Mouse (Mus musculus): ENCODE measurements around the gene Arhgef28.

The Arhgef28 gene

DNA sequence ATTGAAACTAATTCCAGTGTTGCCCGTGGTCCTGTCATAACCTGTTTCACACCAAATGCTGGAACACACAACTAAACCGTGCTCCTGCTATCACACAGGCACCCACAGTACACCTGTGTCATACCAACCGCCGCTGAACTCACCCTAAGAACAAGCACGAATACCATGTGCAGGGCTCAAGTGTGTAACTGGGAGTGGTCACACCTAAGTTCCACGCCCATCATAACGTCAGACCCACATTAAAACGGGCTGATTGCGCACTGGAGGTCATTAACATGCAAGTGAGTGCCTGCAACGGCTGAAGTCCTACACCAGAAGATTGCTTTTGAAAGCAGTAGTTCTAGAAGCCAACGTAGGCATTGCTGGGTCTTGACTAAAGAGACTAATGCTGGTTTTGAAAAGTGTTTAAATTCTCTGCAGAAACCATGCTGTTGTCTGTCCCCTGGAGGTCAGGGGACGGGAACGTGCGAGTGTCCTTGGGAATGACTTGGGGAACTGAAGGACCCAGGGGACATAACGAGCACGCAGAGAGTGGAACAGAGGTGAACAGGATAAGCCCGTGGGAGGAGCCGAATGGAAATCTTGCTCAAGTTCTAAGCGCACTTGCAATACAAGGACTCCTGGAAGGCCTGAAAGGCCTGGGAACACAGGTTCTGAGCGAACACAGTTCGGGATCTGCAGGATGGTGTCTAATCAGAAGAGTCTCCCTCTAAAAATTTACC is 22.9 kb downstream of the Arhgef28 start:
- no peak for DNase-seq (ENCODE audit: low spot score in 2 of 2)

DNA sequence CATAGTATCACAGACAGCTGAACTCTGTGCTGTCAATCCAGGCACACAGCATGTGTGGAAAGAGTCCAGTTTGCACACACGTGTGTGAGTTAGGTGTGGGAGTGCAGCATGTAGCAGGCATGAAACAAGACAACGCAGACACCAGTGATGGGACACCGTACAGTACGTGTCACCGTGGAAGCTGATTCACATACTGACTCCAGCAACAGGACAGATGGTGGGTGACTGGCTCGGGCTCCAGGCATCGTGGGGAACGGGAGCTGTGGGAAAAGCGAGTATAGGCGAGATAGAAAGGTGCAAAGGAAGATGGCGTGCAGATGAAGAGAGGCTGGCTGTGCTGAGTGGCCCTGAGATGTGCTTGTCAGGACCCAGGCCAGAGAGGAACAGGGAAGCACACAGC is 23.9 kb downstream of the Arhgef28 start:
- DNase-seq (ENCODE audit: low spot score in 2 of 2): no peak

DNA sequence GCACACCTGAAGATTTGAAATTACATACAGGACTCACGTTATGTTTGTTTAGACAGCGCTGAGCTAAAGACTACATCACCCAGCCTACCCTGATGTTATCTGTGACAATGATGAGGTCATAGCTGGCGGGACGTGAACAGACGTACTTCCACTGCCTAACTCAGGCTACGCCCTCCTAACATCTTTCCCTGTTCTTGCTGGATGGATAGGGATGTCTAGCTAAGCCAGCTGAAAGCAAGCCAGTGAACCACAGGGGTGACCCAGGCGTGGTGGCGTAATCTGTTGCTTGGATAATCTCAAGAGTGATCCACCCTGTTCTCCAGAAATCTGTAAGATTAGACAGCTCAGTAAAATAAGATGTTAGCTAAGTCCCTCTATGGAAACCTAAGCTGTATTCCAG is 25.6 kb downstream of the Arhgef28 start:
- DNase-seq (ENCODE audit: low spot score in 2 of 2): no peak

DNA sequence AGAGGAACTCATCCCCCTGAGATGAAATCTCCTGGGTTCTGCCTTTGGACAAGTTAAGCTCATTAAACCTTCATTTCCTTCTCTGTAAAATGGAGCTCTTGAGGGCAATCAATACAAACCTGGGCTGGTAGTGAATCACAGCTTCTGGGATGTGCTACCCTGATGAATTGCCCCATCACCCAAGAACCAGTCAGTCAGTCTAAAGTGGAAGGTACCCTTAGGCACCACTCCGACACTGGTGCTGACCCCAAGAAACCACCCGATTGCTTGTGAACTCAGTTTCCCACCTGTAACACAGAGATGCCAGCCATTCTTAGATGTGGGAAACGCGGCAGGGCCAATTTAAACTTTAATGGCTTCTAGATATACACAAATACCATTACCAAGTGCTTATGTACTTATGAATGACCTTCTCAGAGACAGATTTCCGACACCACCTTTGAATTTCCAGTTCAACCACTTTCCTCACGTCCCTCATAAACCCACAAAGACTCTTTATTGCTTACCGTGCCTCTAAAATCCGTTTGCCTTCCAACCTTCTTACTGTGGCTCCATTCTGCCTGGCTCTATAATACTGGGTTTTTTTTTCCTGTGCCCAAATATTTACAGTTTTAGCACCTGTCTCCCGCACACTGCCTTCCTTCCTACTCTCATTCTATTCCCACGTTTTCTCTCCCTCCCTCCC is 30.8 kb downstream of the Arhgef28 start:
- no peak for DNase-seq (ENCODE audit: low spot score in 2 of 2)

DNA sequence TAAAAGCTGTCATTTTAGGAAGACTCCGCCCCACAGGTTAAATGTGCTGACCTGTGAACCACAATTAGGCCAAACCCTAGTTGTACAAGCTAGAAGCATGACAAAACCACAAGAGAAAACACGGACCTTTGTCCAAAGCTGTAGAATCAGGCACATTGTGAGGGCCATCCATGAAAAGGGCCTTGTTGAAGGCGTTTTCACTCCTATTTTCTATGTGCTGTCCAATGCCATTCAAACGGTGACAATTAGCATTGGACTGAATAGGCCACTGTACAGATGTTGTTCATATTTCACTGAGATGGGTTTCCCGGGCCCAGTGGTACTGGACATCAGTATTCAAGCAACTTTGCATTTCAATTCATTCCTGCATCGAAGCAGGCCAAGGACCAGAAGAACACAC is 33.2 kb downstream of the Arhgef28 start:
- no peak for DNase-seq (ENCODE audit: low spot score in 2 of 2)

DNA sequence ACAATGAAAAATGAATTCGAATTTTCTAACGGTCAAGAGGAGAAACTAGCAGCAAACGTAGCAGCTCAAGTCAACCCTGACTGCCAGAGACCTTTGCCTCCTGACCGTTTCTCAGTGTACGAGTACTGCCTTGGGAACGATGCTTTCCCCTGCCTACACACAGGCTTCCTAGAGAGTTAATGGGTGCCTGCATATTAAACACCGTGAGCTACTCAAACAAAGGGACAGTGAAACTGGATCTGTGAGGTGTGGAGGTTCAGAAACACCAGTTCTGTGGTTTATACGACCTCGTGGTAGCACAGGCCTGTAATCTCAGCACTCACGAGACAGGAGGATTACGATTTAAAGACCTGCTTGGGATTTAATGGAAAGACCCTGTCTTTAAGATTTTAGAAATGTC is 33.9 kb downstream of the Arhgef28 start:
- DNase-seq (ENCODE audit: low spot score in 2 of 2): no peak

DNA sequence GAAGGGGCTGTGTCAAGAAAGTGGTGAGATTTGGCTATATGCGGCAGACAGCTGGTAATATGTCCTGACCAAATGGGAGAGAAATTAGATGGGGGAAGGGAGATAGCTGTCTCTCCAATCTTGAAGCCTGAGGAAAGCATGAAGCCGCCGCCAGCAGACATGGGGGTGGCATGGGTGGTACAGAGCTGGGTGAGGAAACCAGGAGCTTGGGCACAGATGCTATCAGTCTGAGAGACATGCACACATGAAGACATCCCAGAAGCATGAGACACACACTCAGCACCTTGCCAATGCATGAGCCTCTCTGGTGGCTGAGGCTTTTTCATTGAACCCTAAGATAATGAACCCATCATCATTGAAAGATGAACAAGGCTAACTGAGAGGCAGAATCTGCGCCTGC is 34.5 kb downstream of the Arhgef28 start:
- DNase-seq (ENCODE audit: low spot score in 2 of 2): no peak

DNA sequence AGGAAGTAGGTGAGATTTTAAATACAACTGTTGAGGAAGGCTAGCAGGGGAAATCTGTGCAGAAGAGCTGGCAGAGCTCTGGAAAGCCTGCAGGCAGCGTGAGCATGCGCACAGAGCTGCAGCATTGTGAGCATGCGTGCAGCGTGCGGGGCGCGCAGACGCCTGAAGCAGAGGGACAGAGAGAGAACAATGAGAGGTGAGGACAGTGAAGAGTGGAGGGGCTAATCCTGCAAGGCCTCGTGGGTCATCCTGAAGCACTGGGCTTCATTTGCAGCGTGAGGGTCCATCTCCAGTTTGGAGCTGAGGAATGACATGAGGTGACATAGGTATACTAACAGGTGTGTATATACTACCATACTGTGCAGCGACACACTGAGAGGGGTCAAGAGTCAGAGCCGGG is 35.0 kb downstream of the Arhgef28 start:
- DNase-seq (ENCODE audit: low spot score in 2 of 2): no peak

DNA sequence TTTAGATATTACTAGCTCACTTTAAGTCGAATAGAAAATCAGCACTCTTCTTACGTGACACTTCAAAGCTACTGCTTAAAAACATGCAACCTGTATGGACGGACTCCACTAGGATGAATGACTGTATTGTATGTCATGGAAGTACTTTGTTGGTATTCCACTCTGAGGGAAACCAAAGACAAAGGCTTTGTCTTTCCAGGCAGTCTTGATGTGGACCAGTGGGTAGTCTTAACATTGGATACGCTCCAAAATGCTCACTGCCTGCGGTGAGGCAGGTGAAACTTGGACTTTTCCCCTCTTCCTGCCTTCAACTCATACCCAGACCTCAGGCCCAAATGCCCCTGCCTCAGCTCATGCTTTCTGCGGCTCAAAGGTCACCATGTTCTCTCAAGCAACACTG is 41.4 kb downstream of the Arhgef28 start:
- no peak for DNase-seq (ENCODE audit: low spot score in 2 of 2)

DNA sequence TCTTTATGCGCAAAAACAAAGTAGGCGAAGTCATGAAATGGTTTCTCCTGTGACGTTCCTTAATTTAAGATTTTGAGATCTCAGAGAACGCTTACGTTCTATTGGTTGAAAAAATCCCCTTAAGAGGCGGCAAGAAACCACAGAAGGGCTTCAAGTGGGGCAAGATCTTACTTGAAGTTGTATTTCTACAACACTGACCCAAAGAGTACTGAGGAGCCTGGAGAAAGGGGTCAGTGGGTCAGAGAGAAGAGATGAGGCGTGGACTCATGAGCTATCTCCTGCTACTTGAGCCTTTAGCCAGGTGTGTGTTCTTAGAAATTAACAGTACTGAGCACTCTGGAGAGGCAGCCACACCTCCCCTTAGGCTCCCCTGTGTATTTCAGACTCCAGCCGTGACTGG is 44.7 kb downstream of the Arhgef28 start:
- DNase-seq (ENCODE audit: low spot score in 2 of 2): no peak

DNA sequence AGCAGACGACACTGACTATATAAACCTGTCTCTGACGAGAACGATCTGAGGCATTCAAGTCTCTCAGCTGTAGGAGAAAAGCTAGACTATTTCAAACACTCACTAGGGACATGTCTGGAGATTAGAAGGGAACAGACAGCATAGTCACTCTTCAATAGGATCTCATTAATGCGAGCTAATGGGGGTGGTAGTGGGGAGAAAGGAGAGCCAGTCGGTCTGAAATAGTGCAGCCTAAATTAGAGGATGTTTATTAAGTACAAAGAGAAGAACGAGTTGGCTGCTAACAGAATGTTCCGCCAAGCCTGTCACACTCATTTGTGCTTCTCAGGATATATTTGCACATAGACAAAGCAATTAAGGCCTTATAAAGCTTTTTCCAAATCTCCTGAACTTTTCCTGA is 49.6 kb downstream of the Arhgef28 start:
- no peak for DNase-seq (ENCODE audit: low spot score in 2 of 2)

DNA sequence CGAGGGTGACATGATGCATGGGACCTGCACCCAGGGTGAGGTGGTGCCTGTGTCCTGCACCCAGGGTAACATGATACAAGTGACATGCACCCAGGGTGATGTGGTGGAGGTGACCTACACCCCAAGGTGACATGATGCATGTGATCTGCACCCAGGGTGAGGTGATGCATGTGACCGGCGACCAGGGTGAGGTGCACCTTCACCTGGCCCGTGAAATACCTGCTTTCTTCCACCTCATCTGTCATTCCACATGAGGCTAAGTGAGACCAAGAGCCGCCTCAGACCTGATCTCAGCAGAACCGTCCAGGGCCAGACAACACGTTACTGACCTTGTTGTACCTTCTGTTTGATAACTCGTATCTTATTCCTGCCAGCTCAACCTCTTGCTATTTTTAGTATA is 53.5 kb downstream of the Arhgef28 start:
- no peak for DNase-seq (ENCODE audit: low spot score in 2 of 2)

DNA sequence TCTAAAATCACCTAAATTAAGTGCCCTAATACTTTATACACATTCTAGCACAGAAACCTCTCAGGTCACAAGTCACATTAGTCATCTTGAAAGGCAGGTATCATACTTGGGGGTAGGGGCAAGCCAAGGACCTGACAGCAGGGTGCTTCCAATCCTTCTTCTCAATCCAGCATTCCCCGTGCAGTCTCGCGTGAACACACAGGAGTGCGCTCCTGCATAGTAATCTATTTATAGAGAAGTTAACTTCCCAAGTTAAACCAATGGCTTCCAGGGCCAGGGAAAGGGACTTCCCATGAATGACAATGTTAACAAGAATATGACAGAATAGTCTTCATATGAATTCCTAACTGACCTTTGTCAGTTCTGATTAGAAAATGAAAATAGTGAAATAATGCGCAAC is 58.7 kb downstream of the Arhgef28 start:
- DNase-seq (ENCODE audit: low spot score in 2 of 2): no peak

DNA sequence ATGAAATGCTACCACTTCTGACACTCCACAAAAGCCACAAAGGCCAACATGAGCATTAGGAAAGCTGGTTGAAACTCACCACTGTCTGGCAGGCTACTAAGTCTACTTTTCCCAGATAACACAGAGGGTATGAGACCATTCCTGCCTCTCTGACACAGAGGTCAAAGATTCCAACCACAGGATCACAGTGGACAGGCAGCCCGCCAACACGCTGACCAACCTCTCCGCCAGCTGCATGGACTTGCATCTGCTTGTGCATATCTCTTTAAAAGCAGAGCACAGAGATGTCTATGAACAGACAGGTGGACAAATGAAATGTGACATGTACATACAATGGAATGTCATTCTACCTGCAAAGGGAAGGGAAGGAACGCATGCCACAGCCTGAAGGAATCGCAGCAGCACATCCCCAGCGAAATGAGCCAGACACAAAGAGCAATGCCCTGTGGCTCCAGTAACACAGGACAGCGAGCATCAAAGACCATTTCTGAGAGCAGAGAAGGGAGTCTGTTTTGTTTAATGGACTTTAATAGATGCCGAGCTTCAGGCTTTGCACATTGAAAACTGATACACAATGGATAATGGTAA is 59.6 kb downstream of the Arhgef28 start:
- no peak for DNase-seq (ENCODE audit: low spot score in 2 of 2)

DNA sequence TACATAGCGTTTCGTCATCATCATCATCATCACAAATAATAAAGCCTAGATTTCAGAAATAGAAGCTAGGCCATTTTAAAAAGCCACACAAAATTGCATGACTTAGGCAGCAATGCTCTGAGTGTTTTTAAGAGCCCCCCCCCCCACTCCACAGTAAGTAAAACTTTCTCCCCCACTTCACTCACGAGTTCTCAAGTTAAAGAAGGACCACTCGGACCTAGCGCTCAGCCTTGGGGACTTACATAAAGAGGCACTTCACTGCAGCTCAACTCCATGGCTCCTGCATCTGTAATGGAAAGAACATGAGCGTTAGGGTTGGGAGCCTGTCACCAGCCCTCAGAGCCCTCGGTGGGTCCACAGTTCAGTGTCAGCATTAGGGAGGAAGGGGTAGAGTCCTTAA is 60.9 kb downstream of the Arhgef28 start:
- no peak for DNase-seq (ENCODE audit: low spot score in 2 of 2)

DNA sequence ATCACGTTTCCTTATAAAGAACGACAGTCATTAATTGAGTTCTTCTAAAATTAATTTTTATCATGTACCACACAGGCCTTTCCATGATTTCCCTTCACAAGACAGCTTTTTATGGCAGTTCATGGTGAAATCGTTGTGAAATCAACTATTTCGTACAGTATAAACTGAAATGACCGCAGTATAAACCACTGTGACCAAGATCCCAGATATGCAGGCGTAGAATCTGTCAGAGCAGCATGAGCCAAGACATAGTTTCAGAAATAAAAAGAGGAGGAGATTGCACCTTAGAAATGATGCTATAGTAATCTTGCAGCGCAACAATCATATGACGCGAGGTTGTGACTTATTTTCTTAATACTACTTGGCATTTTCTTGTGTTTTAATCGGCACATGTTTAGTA is 63.2 kb downstream of the Arhgef28 start:
- no peak for DNase-seq (ENCODE audit: low spot score in 2 of 2)

DNA sequence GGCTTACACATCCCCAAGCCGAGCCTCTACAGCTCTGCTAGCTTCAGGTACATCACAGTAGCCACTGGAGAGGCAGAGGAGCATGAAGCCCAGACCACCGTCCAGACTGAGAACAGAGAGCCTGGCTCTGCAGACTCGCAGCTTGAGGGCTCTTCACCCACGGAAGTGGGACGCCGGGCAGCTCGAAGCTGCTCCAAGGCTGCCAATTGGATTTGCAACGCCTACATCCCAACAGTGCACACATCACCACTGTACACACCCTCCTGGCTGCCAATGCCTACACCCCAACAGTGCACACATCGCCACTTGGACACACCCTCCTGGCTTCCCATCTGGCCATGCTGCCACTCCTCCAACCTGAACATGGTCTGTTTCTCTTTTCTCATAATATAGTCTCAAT is 65.6 kb downstream of the Arhgef28 start:
- no peak for DNase-seq (ENCODE audit: low spot score in 2 of 2)

DNA sequence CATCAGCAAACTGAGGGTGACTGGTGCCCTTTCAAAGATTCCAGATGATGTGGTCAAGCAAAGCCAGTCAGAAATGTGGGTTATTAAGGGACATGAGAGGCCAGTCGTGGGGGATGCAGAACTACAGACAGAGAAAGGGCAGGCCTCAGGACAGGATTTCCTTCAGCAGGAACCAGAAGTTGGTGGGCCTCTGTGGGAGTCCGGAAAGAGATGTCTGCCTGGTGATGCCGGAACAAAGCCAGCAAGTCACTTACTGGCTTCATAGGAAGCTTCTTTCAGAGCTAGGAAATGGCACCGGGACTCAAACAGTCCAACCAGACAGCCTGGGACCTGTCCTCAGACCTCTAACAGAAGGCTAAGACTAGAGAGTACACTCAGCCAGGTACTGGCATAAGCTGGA is 67.5 kb downstream of the Arhgef28 start:
- DNase-seq (ENCODE audit: low spot score in 2 of 2): no peak

DNA sequence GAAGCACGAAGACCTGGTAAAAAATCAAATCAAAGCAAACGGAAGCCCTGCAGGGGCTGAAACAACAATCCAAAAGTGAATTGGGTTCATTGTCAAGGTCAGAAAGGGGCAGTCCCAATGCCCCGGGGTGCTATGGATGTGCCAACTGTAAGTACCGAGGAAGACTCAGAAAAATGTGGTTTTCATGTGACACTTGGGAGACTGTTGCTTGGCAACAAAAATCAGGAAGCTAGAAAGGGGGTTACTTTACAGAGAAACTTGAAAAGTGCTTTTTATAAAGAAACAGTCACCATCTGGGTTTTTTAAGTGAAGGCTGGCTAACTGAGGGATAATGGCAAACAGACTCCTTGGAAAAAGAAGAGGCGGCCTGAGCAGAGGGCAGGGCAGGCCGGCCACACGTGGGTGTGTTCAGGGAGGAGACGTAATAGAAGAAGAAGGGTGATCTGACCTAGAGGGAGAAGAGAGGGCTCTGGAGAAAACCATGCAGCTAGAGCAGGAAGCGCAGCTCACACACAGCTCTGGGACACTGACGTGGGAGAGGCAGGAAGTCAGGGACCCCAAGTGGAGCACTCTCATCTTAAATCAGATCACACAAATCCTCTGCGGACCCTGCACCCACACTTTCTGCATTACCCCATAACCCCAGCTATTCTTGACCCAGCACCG is 70.2 kb downstream of the Arhgef28 start:
- DNase-seq (ENCODE audit: low spot score in 2 of 2): no peak

DNA sequence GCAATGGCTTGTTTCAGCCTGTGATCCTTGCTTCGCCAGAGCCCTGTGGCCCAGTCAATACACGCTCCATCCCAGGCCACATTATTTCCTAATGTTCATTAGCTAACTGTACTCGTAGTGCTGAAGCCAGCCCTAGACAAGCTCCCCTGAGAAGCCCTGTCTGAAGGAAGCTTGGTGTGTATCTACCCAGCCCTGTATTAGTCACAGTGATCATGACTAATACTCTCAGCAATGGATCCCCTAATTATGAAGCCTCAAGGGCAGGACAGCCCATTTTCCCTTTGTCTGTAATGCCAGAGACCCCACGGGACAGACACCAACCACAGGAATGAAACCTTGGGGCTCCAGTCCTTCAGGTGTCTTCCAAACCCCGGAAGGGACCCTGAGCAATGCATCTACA is 73.3 kb downstream of the Arhgef28 start:
- DNase-seq (ENCODE audit: low spot score in 2 of 2): no peak

DNA sequence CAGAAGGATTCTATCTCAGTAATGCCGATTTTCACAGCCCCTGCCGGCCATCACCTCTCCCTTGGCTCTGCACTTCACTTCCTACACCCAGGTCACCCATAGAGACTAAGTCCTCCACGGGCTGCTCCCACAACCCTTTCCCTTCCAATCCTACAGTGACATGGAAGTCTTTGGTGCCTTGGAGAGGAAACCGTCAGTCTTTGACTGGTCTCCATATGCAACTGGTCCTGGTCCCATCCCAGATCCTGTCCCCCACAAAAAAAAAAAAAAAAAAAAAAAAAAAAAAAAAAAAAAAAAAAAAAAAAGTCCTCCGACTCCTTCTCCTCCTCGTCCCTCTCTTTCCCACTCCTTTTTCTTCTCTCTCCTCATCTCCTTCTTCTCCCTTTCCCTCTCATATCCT is 74.0 kb downstream of the Arhgef28 start:
- no peak for DNase-seq (ENCODE audit: low spot score in 2 of 2)

DNA sequence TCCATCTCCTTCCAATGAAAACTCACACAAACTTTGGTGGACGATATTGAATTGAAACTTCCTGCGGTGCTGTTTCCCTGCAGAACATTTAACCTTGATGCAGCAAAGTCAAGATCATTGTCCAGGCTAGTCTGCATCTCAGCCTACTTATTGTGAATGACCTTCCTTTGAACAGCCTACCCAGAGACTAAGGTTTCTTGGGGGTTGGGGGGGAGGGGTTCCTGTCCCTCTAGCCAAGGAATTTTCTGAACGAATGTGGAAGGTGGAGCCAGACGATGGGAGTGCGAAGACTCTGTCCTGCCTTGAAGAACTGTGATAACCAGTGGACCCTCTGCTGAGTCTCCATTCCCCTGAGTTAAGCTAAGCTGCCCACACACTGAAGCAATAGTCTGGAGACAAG is 80.6 kb downstream of the Arhgef28 start:
- no peak for DNase-seq (ENCODE audit: low spot score in 2 of 2)
